Mouse (Mus musculus) olfactory bulb, adult 2 months (tissue): ENCODE measurements around the gene Vmn1r14. TPM values are rescaled to one million over a fixed set of nuclear protein-coding genes. Genes with fewer than 3 reads are reported as not detected.
"Not testable (repeated sequence)": the region's sequence is repeated elsewhere in the genome, so short reads cannot be mapped to it uniquely, and the experiment has no call there.

Source experiments
- H3K27ac ChIP-seq: fragments of 200-500 bp; 2 replicates; pipeline ENCODE4 v1.5.1; 2012; ENCODE audit warnings: low read depth, low read length; ENCODE audit not compliant: insufficient read depth
- H3K4me1 ChIP-seq: fragments of 200-500 bp; 2 replicates; pipeline ENCODE4 v1.6.1; 2012; ENCODE audit warnings: low read length; ENCODE audit not compliant: control insufficient read depth, insufficient read depth
- H3K4me3 ChIP-seq: fragments of 200-500 bp; 2 replicates; pipeline ENCODE4 v1.5.1; 2012; ENCODE audit warnings: mild to moderate bottlenecking, low read depth, low read length, moderate library complexity; ENCODE audit not compliant: insufficient read depth
- CTCF ChIP-seq: fragments of 200-500 bp; IDR thresholded peaks from 2 replicates; pipeline ENCODE4 v1.5.1; 2012; ENCODE audit warnings: low read depth, mild to moderate bottlenecking, low read length, moderate library complexity; ENCODE audit not compliant: insufficient read depth
- POLR2A ChIP-seq: fragments of 200-500 bp; IDR thresholded peaks from 2 replicates; pipeline ENCODE4 v1.6.1; 2012; ENCODE audit warnings: mild to moderate bottlenecking, low read depth, low read length, moderate library complexity; ENCODE audit not compliant: insufficient read depth
- WGBS: fragments of 180-500 bp; shearing (Covaris S2); methylation state at CpG from one replicate; pipeline ENCODE4 v1.1.7; 2018; 5-methylcytosine and 5-hydroxymethylcytosine counted together
- polyA plus RNA-seq: library from polyadenylated mRNA; stranded (reverse); fragments of >200 nt; gene quantifications from 2 replicates; pipeline ENCODE4 v1.2.4, GENCODE M21; 2012; ENCODE audit warnings: low replicate concordance; ENCODE audit not compliant: missing spikeins, insufficient read depth, insufficient read length

Vmn1r14 gene
- not detected in 2 replicates for polyA plus RNA-seq

- Histone ChIP-seq H3K27ac (no peak within 1 kb of the TSS), H3K4me1 (no peaks in the 10 kb centered on the region), H3K4me3 (no peak within 1 kb of the TSS)
- no peak for TF ChIP-seq POLR2A
- TF ChIP-seq CTCF = no peak
- WGBS = 97% methylated on average over 3 of the region's 3 CpGs
Measured at GRCm38 (mm10) chr6:57231386-57231785, at the start of gene Vmn1r14. TSS of gene Vmn1r14 (plus strand) at chr6:57231686.

- not testable (repeated sequence) for H3K4me3 ChIP-seq, H3K27ac ChIP-seq
- WGBS = 33% methylated on average over 3 of the region's 3 CpGs
Measured at GRCm38 (mm10) chr6:57190016-57190415, 41.5 kb upstream of the Vmn1r14 start.

GRCm38 (mm10) chr6:57202990-57203389, 28.5 kb upstream of the Vmn1r14 start, which contains the start of gene Vmn1r13:
TSS of gene Vmn1r13 (plus strand) at chr6:57203290.
- not testable (repeated sequence) for H3K27ac ChIP-seq

More at GRCm38 (mm10) chr6:57190016-57190415, 41.5 kb upstream of the Vmn1r14 start:
- not testable (repeated sequence) for H3K4me1 ChIP-seq

GRCm38 (mm10) chr6:57257652-57258051, 26.2 kb downstream of the Vmn1r14 start, which contains the start of gene Vmn1r15:
TSS of gene Vmn1r15 (plus strand) at chr6:57257952.
- WGBS = 86% methylated on average over 1 of the region's 1 CpGs

More at GRCm38 (mm10) chr6:57202990-57203389, 28.5 kb upstream of the Vmn1r14 start, which contains the start of gene Vmn1r13:
- 92% methylated on average over 1 of the region's 1 CpGs for WGBS
- H3K4me3 ChIP-seq, H3K4me1 ChIP-seq: not testable (repeated sequence)

GRCm38 (mm10) chr6:57260990-57261389, 29.5 kb downstream of the Vmn1r14 start:
- TF ChIP-seq POLR2A (no peak), CTCF (no peak)
- no peak overlapping the region for H3K27ac ChIP-seq
- no peak overlapping the region for H3K4me3 ChIP-seq
- WGBS = 95% methylated on average over 2 of the region's 2 CpGs
- H3K4me1 ChIP-seq = no peaks in the 10 kb centered on the region

More at GRCm38 (mm10) chr6:57257652-57258051, 26.2 kb downstream of the Vmn1r14 start, which contains the start of gene Vmn1r15:
- H3K4me3 ChIP-seq = no peak within 1 kb of the TSS
- TF ChIP-seq POLR2A = no peak
- no peak for TF ChIP-seq CTCF
- H3K27ac ChIP-seq = no peak within 1 kb of the TSS
- no peaks in the 10 kb centered on the region for H3K4me1 ChIP-seq

GRCm38 (mm10) chr6:57271881-57272280, 40.4 kb downstream of the Vmn1r14 start:
- TF ChIP-seq CTCF (no peak), POLR2A (no peak)
- H3K4me1 ChIP-seq = no peaks in the 10 kb centered on the region
- H3K4me3 ChIP-seq = no peak overlapping the region
- 71% methylated on average over 3 of the region's 3 CpGs for WGBS
- no peak overlapping the region for H3K27ac ChIP-seq

- H3K4me1 ChIP-seq = no peaks in the 10 kb centered on the region
- no peak overlapping the region for H3K27ac ChIP-seq
- TF ChIP-seq POLR2A (no peak), CTCF (no peak)
- no peak overlapping the region for H3K4me3 ChIP-seq
Measured at GRCm38 (mm10) chr6:57272517-57272916, 41.0 kb downstream of the Vmn1r14 start.

GRCm38 (mm10) chr6:57278952-57279351, 47.5 kb downstream of the Vmn1r14 start:
- Histone ChIP-seq H3K4me1 (no peaks in the 10 kb centered on the region), H3K4me3 (no peak overlapping the region), H3K27ac (no peak overlapping the region)
- no peak for TF ChIP-seq POLR2A
- no peak for TF ChIP-seq CTCF

Other genes starting within 250 kb of the Vmn1r14 start
- not detected in 2 replicates for gene Vmn1r6, start 234.4 kb upstream of the Vmn1r14 start, polyA plus RNA-seq
- not detected in 2 replicates for gene Vmn1r7, start 206.4 kb upstream of the Vmn1r14 start, polyA plus RNA-seq
- gene Vmn1r8, start 199.4 kb upstream of the Vmn1r14 start, polyA plus RNA-seq = not detected in 2 replicates
- gene Vmn1r9, start 164.9 kb upstream of the Vmn1r14 start, polyA plus RNA-seq = not detected in 2 replicates
- not detected in 2 replicates for gene Vmn1r10, start 122.2 kb upstream of the Vmn1r14 start, polyA plus RNA-seq
- gene Vmn1r11, start 98.2 kb upstream of the Vmn1r14 start, polyA plus RNA-seq = not detected in 2 replicates
- not detected in 2 replicates for gene Vmn1r12, start 74.8 kb upstream of the Vmn1r14 start, polyA plus RNA-seq
- gene Vmn1r13, start 28.4 kb upstream of the Vmn1r14 start, polyA plus RNA-seq = not detected in 2 replicates
- gene Vmn1r15, start 26.3 kb downstream of the Vmn1r14 start, polyA plus RNA-seq = not detected in 2 replicates
- not detected in 2 replicates for gene Vmn1r16, start 97.8 kb downstream of the Vmn1r14 start, polyA plus RNA-seq
- not detected in 2 replicates for gene Vmn1r17, start 132.0 kb downstream of the Vmn1r14 start, polyA plus RNA-seq
- gene Vmn1r18, start 164.1 kb downstream of the Vmn1r14 start, polyA plus RNA-seq = not detected in 2 replicates
- not detected in 2 replicates for gene Vmn1r19, start 172.1 kb downstream of the Vmn1r14 start, polyA plus RNA-seq
- gene Vmn1r20, start 197.2 kb downstream of the Vmn1r14 start, polyA plus RNA-seq = not detected in 2 replicates